Mouse (Mus musculus) CH12.LX (cell line): ENCODE measurements around the gene Olfr149. TPM values are rescaled to one million over a fixed set of nuclear protein-coding genes. Genes with fewer than 3 reads are reported as not detected.

Experiments used
- DNase-seq: peaks from one replicate; pipeline ENCODE4 v3.0.0-alpha.2; 2013; ENCODE audit errors: extremely low read depth
- H3K27ac ChIP-seq: 2 replicates; pipeline ENCODE4 v1.5.1; 2012; ENCODE audit warnings: low read depth, mild to moderate bottlenecking, control low read depth, moderate library complexity; ENCODE audit not compliant: insufficient read depth
- H3K27me3 ChIP-seq: replicated peaks from 2 replicates; pipeline ENCODE3; 2012; ENCODE audit warnings: inconsistent platforms
- H3K36me3 ChIP-seq, 2 experiments: replicated peaks in 1 of 2; 2 replicates each; pipeline versions ENCODE3 to v1.6.1; 2012; ENCODE audit warnings: inconsistent platforms in 1 of 2, low read length in 1 of 2, mild to moderate bottlenecking in 1 of 2, mixed read lengths in 1 of 2, moderate library complexity in 1 of 2; ENCODE audit not compliant: control insufficient read depth in 1 of 2, insufficient read depth in 1 of 2
- H3K4me1 ChIP-seq, 2 experiments: 2 replicates each; pipeline ENCODE4 v1.6.1; 2012; ENCODE audit warnings: inconsistent platforms in 1 of 2, moderate library complexity in 1 of 2; ENCODE audit not compliant: insufficient read depth in 2 of 2, control insufficient read depth in 1 of 2
- H3K4me2 ChIP-seq: 2 replicates; pipeline ENCODE4 v1.6.1; 2012; ENCODE audit warnings: low read depth, mild to moderate bottlenecking, control low read depth; ENCODE audit not compliant: poor library complexity, insufficient read depth, severe bottlenecking
- H3K4me3 ChIP-seq, 3 experiments: fragments of 150-350 bp in 1 of 3; sonication (generic) in 1 of 3; replicated peaks in 1 of 3; 2 replicates each; pipeline versions ENCODE3 to v1.5.1; 2011 to 2012; ENCODE audit warnings: low read depth in 2 of 3, low read length in 2 of 3, mild to moderate bottlenecking in 2 of 3, moderate library complexity in 2 of 3, control low read depth in 1 of 3, improper control_type of control experiment in 1 of 3, inconsistent platforms in 1 of 3, mixed read lengths in 1 of 3; ENCODE audit not compliant: poor library complexity in 1 of 3
- H3K79me2 ChIP-seq: replicated peaks from 2 replicates; pipeline ENCODE4 v1.6.1; 2012; ENCODE audit warnings: mild to moderate bottlenecking, moderate library complexity; ENCODE audit not compliant: control insufficient read depth, poor library complexity, insufficient read depth, severe bottlenecking; ENCODE audit errors: extremely low read depth
- H3K9ac ChIP-seq: 2 replicates; pipeline ENCODE4 v1.6.1; 2012; ENCODE audit warnings: low read depth, mild to moderate bottlenecking, control low read depth, moderate library complexity; ENCODE audit not compliant: insufficient read depth
- H3K9me3 ChIP-seq: replicated peaks from 2 replicates; pipeline ENCODE3; 2012; ENCODE audit warnings: low read length, inconsistent platforms, mixed read lengths
- BHLHE40 ChIP-seq: IDR thresholded peaks from 2 replicates; pipeline ENCODE4 v1.6.1; 2011; ENCODE audit warnings: mild to moderate bottlenecking, low read depth, low read length, improper control_type of control experiment
- CHD1 ChIP-seq: IDR thresholded peaks from 2 replicates; pipeline ENCODE4 v1.6.1; 2012; ENCODE audit warnings: low read depth, low read length, improper control_type of control experiment, inconsistent platforms
- CTCF ChIP-seq, 2 experiments: IDR thresholded peaks in 1 of 2; conservative IDR thresholded peaks in 1 of 2; 2 replicates each; pipeline ENCODE4 v1.5.1; 2011 to 2012; ENCODE audit warnings: low read depth in 2 of 2, low read length in 2 of 2, improper control_type of control experiment in 1 of 2, inconsistent platforms in 1 of 2, mild to moderate bottlenecking in 1 of 2, moderate library complexity in 1 of 2
- E2F4 ChIP-seq: IDR thresholded peaks from 2 replicates; pipeline ENCODE4 v1.6.1; 2011; ENCODE audit warnings: low read depth, low read length, improper control_type of control experiment; ENCODE audit not compliant: insufficient replicate concordance
- EP300 ChIP-seq: IDR thresholded peaks from 2 replicates; pipeline ENCODE4 v1.6.1; 2011; ENCODE audit warnings: low read length, improper control_type of control experiment
- GABPA ChIP-seq: IDR thresholded peaks from 2 replicates; pipeline ENCODE4 v1.6.1; 2012; ENCODE audit warnings: low read depth, low read length, improper control_type of control experiment, inconsistent platforms; ENCODE audit not compliant: insufficient replicate concordance
- HCFC1 ChIP-seq: IDR thresholded peaks from 2 replicates; pipeline ENCODE4 v1.6.1; 2012; ENCODE audit warnings: low read depth, mild to moderate bottlenecking, inconsistent platforms, low read length, improper control_type of control experiment
- JUND ChIP-seq: conservative IDR thresholded peaks from 2 replicates; pipeline ENCODE4 v1.6.1; 2011; ENCODE audit warnings: low read depth, low read length, improper control_type of control experiment
- KAT2A ChIP-seq: IDR thresholded peaks from 2 replicates; pipeline ENCODE4 v1.6.1; 2012; ENCODE audit warnings: low read length, improper control_type of control experiment, inconsistent platforms; ENCODE audit not compliant: insufficient replicate concordance
- MAFK ChIP-seq: IDR thresholded peaks from 2 replicates; pipeline ENCODE4 v1.6.1; 2011; ENCODE audit warnings: low read length, improper control_type of control experiment; ENCODE audit not compliant: insufficient replicate concordance
- MEF2A ChIP-seq: IDR thresholded peaks from 2 replicates; pipeline ENCODE4 v1.6.1; 2014; ENCODE audit warnings: low read depth, mild to moderate bottlenecking, inconsistent platforms, low read length, improper control_type of control experiment, borderline replicate concordance
- MXI1 ChIP-seq: IDR thresholded peaks from 2 replicates; pipeline ENCODE4 v1.6.1; 2011; ENCODE audit warnings: mild to moderate bottlenecking, low read depth, low read length, improper control_type of control experiment
- NELFE ChIP-seq: IDR thresholded peaks from 2 replicates; pipeline ENCODE4 v1.6.1; 2011; ENCODE audit warnings: low read depth, low read length, improper control_type of control experiment
- NRF1 ChIP-seq: IDR thresholded peaks from 2 replicates; pipeline ENCODE4 v1.6.1; 2014; ENCODE audit warnings: low read depth, mild to moderate bottlenecking, inconsistent platforms, low read length, improper control_type of control experiment, moderate library complexity
- PAX5 ChIP-seq: IDR thresholded peaks from 2 replicates; pipeline ENCODE4 v1.6.1; 2012; ENCODE audit warnings: low read length, inconsistent platforms, mixed read lengths
- POLR2AphosphoS2 ChIP-seq: IDR thresholded peaks from 2 replicates; pipeline ENCODE4 v1.6.1; 2011; ENCODE audit warnings: low read depth, low read length, improper control_type of control experiment
- RAD21 ChIP-seq: IDR thresholded peaks from 2 replicates; pipeline ENCODE4 v1.6.1; 2011; ENCODE audit warnings: low read depth, mild to moderate bottlenecking, low read length, improper control_type of control experiment, moderate library complexity
- RCOR1 ChIP-seq: conservative IDR thresholded peaks from 2 replicates; pipeline ENCODE4 v1.6.1; 2012; ENCODE audit warnings: low read depth, mild to moderate bottlenecking, inconsistent platforms, low read length, improper control_type of control experiment
- SIN3A ChIP-seq: IDR thresholded peaks from 2 replicates; pipeline ENCODE4 v1.6.1; 2012; ENCODE audit warnings: low read length, improper control_type of control experiment, inconsistent platforms
- SMC3 ChIP-seq: IDR thresholded peaks from 2 replicates; pipeline ENCODE4 v1.6.1; 2011; ENCODE audit warnings: low read depth, low read length, improper control_type of control experiment
- TBP ChIP-seq: conservative IDR thresholded peaks from 2 replicates; pipeline ENCODE4 v1.6.1; 2011; ENCODE audit warnings: low read depth, low read length, improper control_type of control experiment
- TCF12 ChIP-seq: IDR thresholded peaks from 2 replicates; pipeline ENCODE4 v1.6.1; 2014; ENCODE audit warnings: low read depth, mild to moderate bottlenecking, inconsistent platforms, low read length, improper control_type of control experiment
- USF2 ChIP-seq: conservative IDR thresholded peaks from 2 replicates; pipeline ENCODE4 v1.6.1; 2011; ENCODE audit warnings: low read depth, low read length, improper control_type of control experiment
- dilution Hi-C: fragments of 300-500 bp; cut with MboI; formaldehyde crosslinking; loops from 2 replicates; pipeline ENCODE4 v1.14.3; 2020; ENCODE audit warnings: low sequenced_read_pairs; ENCODE audit not compliant: extremely low pct_unique_long_range_greater_than_20kb, extremely low pct_ligation_motif_present
- in situ Hi-C: fragments of 300-500 bp; cut with MboI; formaldehyde crosslinking; loops from 3 replicates; pipeline ENCODE4 v1.14.3; 2019; ENCODE audit warnings: low sequenced_read_pairs, low pct_ligation_motif_present, low pct_unique_long_range_greater_than_20kb, mixed read lengths
- polyA plus RNA-seq: library from polyadenylated mRNA; unstranded; fragments of >175 nt; gene quantifications from 2 replicates; pipeline ENCODE4 v1.2.1, GENCODE M21; 2012; ENCODE audit warnings: low read depth; ENCODE audit not compliant: insufficient read length
- total RNA-seq, 2 experiments: library from RNA; depleted of rRNA; stranded (reverse); fragments of 300-350 nt in 1 of 2; fragments of >200 nt in 1 of 2; gene quantifications; 2 replicates each; pipeline ENCODE4 v1.2.3; 2012 to 2014

Olfr149 gene
- total and polyA plus RNA-seq, 3 experiments: not detected

DNA sequence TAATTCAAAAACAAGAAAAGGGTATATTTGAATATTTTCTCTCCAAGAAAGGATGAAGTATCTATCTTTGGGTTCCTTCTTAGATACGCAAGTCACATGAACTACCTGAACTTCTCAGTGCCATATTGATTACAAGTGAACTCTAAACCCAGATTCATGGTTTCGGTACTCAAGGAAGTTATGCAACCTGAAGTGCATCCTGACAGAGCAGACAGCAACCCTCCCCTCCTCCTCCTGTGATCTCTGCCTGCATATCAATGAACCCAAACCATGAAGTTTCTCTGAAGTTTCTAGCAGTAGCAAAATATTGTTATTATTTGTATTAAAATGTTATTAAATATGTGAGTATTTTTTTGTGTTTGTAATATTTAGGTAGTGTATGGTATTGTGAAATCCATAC lies 28.4 kb downstream of the Olfr149 start:
- in situ Hi-C loops: no loop called here
- dilution Hi-C loops: no loop called here
- H3K4me2 ChIP-seq: no peak overlapping the region
- H3K36me3 ChIP-seq: no peaks in the 10 kb centered on the region
- H3K9me3 ChIP-seq: no peaks in the 10 kb centered on the region
- no peak overlapping the region for H3K27ac ChIP-seq
- H3K27me3 ChIP-seq: no peaks in the 10 kb centered on the region
- 0 out of 4 replicates have a peak, but pooled peaks cover 0 to 2% of the 10 kb centered on the region in 2 experiments for H3K4me1 ChIP-seq
- H3K4me3 ChIP-seq: no peak overlapping the region
- DNase-seq: no peak
- no peak for TF ChIP-seq POLR2AphosphoS2
- TF ChIP-seq E2F4: no peak
- no peak for TF ChIP-seq NELFE
- TF ChIP-seq BHLHE40: no peak
- no peak for TF ChIP-seq CTCF (conservative IDR thresholded peaks at IDR 0.05 in 1 of 2, IDR thresholded peaks at IDR 0.05 in 1 of 2; ENCODE audit: low read depth in 2 of 2, low read length in 2 of 2)
- TF ChIP-seq PAX5: no peak
- no peak for TF ChIP-seq NRF1
- TF ChIP-seq CHD1: no peak
- no peak for TF ChIP-seq RCOR1
- TF ChIP-seq TCF12: no peak
- no peak for TF ChIP-seq HCFC1
- no peak for TF ChIP-seq MEF2A
- TF ChIP-seq MAFK: no peak
- no peak for TF ChIP-seq KAT2A
- no peak for TF ChIP-seq SIN3A
- TF ChIP-seq GABPA: no peak
- no peak for TF ChIP-seq TBP
- H3K9ac ChIP-seq: no peak overlapping the region
- no peaks in the 10 kb centered on the region for H3K79me2 ChIP-seq

DNA sequence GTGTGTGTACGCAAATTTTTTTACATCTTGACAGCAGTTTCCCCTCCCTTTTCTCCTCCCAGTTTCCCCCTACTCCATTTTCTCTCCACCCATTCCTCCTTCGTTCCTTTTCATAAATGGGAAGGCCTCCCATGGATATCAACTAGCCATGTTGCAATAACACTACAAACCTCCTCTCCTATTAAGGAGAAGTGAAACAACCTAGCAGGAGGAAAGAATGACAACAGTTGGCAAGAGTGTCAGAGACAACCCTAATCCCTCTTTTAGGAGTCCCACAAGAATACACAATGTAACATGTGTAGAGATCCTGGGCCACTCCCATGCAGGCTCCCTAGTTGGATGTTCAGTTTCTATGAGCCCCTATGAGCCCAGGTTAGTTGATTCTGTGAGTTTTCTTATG lies 32.1 kb downstream of the Olfr149 start:
- Histone ChIP-seq H3K4me1 (0 out of 4 replicates have a peak, but pooled peaks cover 0 to 2% of the 10 kb centered on the region in 2 experiments), H3K36me3 (no peaks in the 10 kb centered on the region), H3K27ac (no peak overlapping the region), H3K9ac (no peak overlapping the region), H3K4me3 (no peak overlapping the region), H3K9me3 (no peaks in the 10 kb centered on the region), H3K27me3 (no peaks in the 10 kb centered on the region), H3K79me2 (no peaks in the 10 kb centered on the region), H3K4me2 (no peak overlapping the region)
- dilution Hi-C loops: no loop called here
- no peak for DNase-seq
- in situ Hi-C loops: no loop called here
- TF ChIP-seq SMC3 (no peak), RAD21 (no peak), MXI1 (no peak), TBP (no peak), USF2 (no peak), EP300 (no peak), JUND (no peak)
